Mouse (Mus musculus) olfactory bulb, adult 2 months (tissue): ENCODE data around the gene Prkar2a.

Experiments
- CTCF ChIP-seq: fragments of 200-500 bp; IDR thresholded peaks from 2 replicates; pipeline ENCODE4 v1.5.1; 2012; ENCODE audit warnings: low read depth, mild to moderate bottlenecking, low read length, moderate library complexity; ENCODE audit not compliant: insufficient read depth
- POLR2A ChIP-seq: fragments of 200-500 bp; IDR thresholded peaks from 2 replicates; pipeline ENCODE4 v1.6.1; 2012; ENCODE audit warnings: mild to moderate bottlenecking, low read depth, low read length, moderate library complexity; ENCODE audit not compliant: insufficient read depth

- TF ChIP-seq CTCF (no peak), POLR2A (no peak)
Measured at GRCm38 (mm10) chr9:108757406-108757805, 68.3 kb downstream of the Prkar2a start.
